In genomic region chr8:95576240-95576639, GRCm38 (mm10) we compare ENCODE assay signal across 30 mouse cellular contexts. TPM values are rescaled to one million over a fixed set of nuclear protein-coding genes. Genes with fewer than 3 reads are reported as not detected.
DNase-seq lines count a peak whose midpoint lies in the region; ATAC-seq and TF ChIP-seq lines count a peak whose summit lies in the region.
"Had no signal": no experiment of that assay in that cellular context is flagged by ENCODE, and none has a peak within 500 bp of the region (broad histone marks: within the 10 kb centered on the region; RNA-seq: fewer than 3 reads in every experiment).

Gene Prss54 (minus strand): TSS chr8:95576340.

- DNase-seq in heart, postnatal 4 days, result no peak
- DNase-seq in midbrain, embryonic 10.5 days (ENCODE audit: low spot score), result no peak
- no peak for DNase-seq in testis, postnatal 10 days (ENCODE audit: low spot score)
- peak; percentile 25 for DNase-seq in brain, adult 2 months (ENCODE audit: low read depth, low spot score)
- DNase-seq in MN1 (ENCODE audit: low spot score), result no peak
- DNase-seq: adrenal gland, adult 2 months; adrenal gland, adult 8-10 months; adrenal gland, postnatal 10 days; adrenal gland, postnatal 14 days; adrenal gland, postnatal 25 days; adrenal gland, postnatal 36 days; B cell, adult 2 months; cerebellum, adult 11 months; cerebellum, adult 11-12 months; cerebellum, adult 18-20 months; cerebellum, adult 2 months had no signal

- 79% methylated on average over 10 of the region's 10 CpGs for WGBS in heart, embryonic 13.5 days
- WGBS in midbrain, embryonic 10.5 days, result 89% methylated on average over 10 of the region's 10 CpGs
- 84% methylated on average over 10 of the region's 10 CpGs for whole genome bisulfite sequencing in midbrain, embryonic 16.5 days

- H3K9ac ChIP-seq in heart, embryonic 13.5 days, result no peak within 1 kb of the TSS
- H3K9ac ChIP-seq in midbrain, embryonic 16.5 days (ENCODE audit: low read depth, low read length), result no peak within 1 kb of the TSS

- no peak within 1 kb of the TSS for H3K4me2 ChIP-seq in heart, embryonic 13.5 days
- H3K4me2 ChIP-seq in midbrain, embryonic 16.5 days (ENCODE audit: low read length), result no peak within 1 kb of the TSS

- ATAC-seq in heart, embryonic 13.5 days (ENCODE audit: extremely low read depth, insufficient number of reproducible peaks, low FRiP score, low TSS enrichment), result no peak
- no peak for ATAC-seq in midbrain, embryonic 16.5 days
- ATAC-seq: activated CD4-positive, CD25-positive, alpha-beta regulatory T cell, adult 4 months; CD4-positive, CD25-positive, alpha-beta regulatory T cell, adult 4 months; Patski had no signal

- TF ChIP-seq POLR2A in testis, adult 2 months (IDR thresholded peaks at IDR 0.05; ENCODE audit: control insufficient read depth, low read depth, low read length), result no peak

- peaks cover 2% of the 10 kb centered on the region; the same call in 1 of the 2 replicates for H3K9me3 ChIP-seq in heart, embryonic 13.5 days
- H3K9me3 ChIP-seq in midbrain, embryonic 10.5 days (replicated peaks), result no peaks in the 10 kb centered on the region
- H3K9me3 ChIP-seq in midbrain, embryonic 16.5 days (replicated peaks; ENCODE audit: control insufficient read depth, low read length, poor library complexity, severe bottlenecking), result peaks cover 1% of the 10 kb centered on the region; the same call in 1 of the 2 replicates
- H3K9me3 ChIP-seq: G1E had no signal

- H3K27me3 ChIP-seq in heart, embryonic 13.5 days (replicated peaks), result no peaks in the 10 kb centered on the region
- H3K27me3 ChIP-seq in midbrain, embryonic 10.5 days (ENCODE audit: low read depth, poor library complexity, severe bottlenecking), result no peaks in the 10 kb centered on the region
- H3K27me3 ChIP-seq in midbrain, embryonic 16.5 days (ENCODE audit: control insufficient read depth, insufficient read depth, low read depth, low read length), result no peaks in the 10 kb centered on the region
- no peaks in the 10 kb centered on the region for H3K27me3 ChIP-seq in testis, adult 2 months (ENCODE audit: control insufficient read depth, insufficient read depth, low read length)

- no peak for TF ChIP-seq CTCF in testis, adult 2 months (IDR thresholded peaks at IDR 0.05; ENCODE audit: control insufficient read depth, insufficient read depth, insufficient replicate concordance, low read depth, low read length)

- H3K4me1 ChIP-seq in heart, embryonic 13.5 days, result peaks cover 5% of the 10 kb centered on the region; the same call in 1 of the 2 replicates
- no peaks in the 10 kb centered on the region for H3K4me1 ChIP-seq in midbrain, embryonic 10.5 days
- no peaks in the 10 kb centered on the region for H3K4me1 ChIP-seq in midbrain, embryonic 16.5 days (ENCODE audit: control insufficient read depth, insufficient read depth, low read length)
- no peaks in the 10 kb centered on the region for H3K4me1 ChIP-seq in testis, adult 2 months (ENCODE audit: control insufficient read depth, insufficient read depth, low read length)

- H3K4me3 ChIP-seq in heart, embryonic 13.5 days, result no peak within 1 kb of the TSS
- H3K4me3 ChIP-seq in midbrain, embryonic 10.5 days, result no peak within 1 kb of the TSS
- no peak within 1 kb of the TSS for H3K4me3 ChIP-seq in midbrain, embryonic 16.5 days (ENCODE audit: low read depth, low read length)
- peak within 1 kb of the TSS; percentile 84 for H3K4me3 ChIP-seq in testis, adult 2 months (ENCODE audit: control insufficient read depth, low read depth, low read length)

- H3K27ac ChIP-seq in heart, embryonic 13.5 days (replicated peaks), result 0 out of 2 replicates have a peak within 1 kb of the TSS, but pooled peaks have one; percentile 6
- 0 out of 2 replicates have a peak within 1 kb of the TSS, but pooled peaks have one; percentile 15 for H3K27ac ChIP-seq in midbrain, embryonic 10.5 days (replicated peaks)
- H3K27ac ChIP-seq in midbrain, embryonic 16.5 days (ENCODE audit: low read length), result no peak within 1 kb of the TSS
- H3K27ac ChIP-seq in testis, adult 2 months (ENCODE audit: control insufficient read depth, insufficient read depth, low read depth, low read length), result no peak within 1 kb of the TSS

- no peaks in the 10 kb centered on the region for H3K36me3 ChIP-seq in heart, embryonic 13.5 days
- H3K36me3 ChIP-seq in midbrain, embryonic 10.5 days, result no peaks in the 10 kb centered on the region
- H3K36me3 ChIP-seq in midbrain, embryonic 16.5 days (ENCODE audit: control insufficient read depth, insufficient read depth, low read length), result no peaks in the 10 kb centered on the region
- no peaks in the 10 kb centered on the region for H3K36me3 ChIP-seq in testis, adult 2 months (ENCODE audit: control insufficient read depth, insufficient read depth, low read length)
- H3K36me3 ChIP-seq: G1E had no signal

RNA-seq across cellular contexts. Expression of gene Prss54, which starts in this region (rescaled TPM):
- polyA plus RNA-seq in heart, embryonic 13.5 days (2015; fragmentation: Nextera tagmentation; extraction: Ambion mirVana), result not detected in 2 replicates
- not detected for total RNA-seq in heart, postnatal 4 days (2021)
- polyA plus RNA-seq in midbrain, embryonic 10.5 days (2016; fragmentation: Nextera tagmentation; extraction: Ambion mirVana), result not detected in 2 replicates
- polyA plus RNA-seq in midbrain, embryonic 16.5 days (2015; fragmentation: Nextera tagmentation; extraction: Ambion mirVana), result not detected in 2 replicates
- polyA plus RNA-seq in testis, adult 2 months (2012; rRNA removed), result 251 and 266 TPM in 2 replicates
- total RNA-seq: adrenal gland, adult 18-20 months; adrenal gland, adult 2 months; adrenal gland, adult 8-10 months; adrenal gland, postnatal 10 days; adrenal gland, postnatal 14 days; adrenal gland, postnatal 25 days; adrenal gland, postnatal 36 days; adrenal gland, postnatal 4 days; CH12.LX; ES-E14; MEL had no signal
- polyA plus RNA-seq: activated CD4-positive, CD25-positive, alpha-beta regulatory T cell, adult 4 months; adrenal gland, adult 2 months; brain, embryonic 14.5 days; C2C12; CD4-positive, CD25-positive, alpha-beta regulatory T cell, adult 4 months; cerebellum, adult 2 months; G1E; Patski had no signal

Comparison
In these comparisons a context has a peak if more than half of its experiments do, and no peak if none do; other contexts are left out.
1. RNA of gene Prss54 (polyA plus RNA-seq): 251 to 266 TPM in testis, adult 2 months; not detected in heart, embryonic 13.5 days, not detected in midbrain, embryonic 10.5 days and not detected in midbrain, embryonic 16.5 days; every median in the first group is over 100 times any median in the second.
2. H3K27ac ChIP-seq: peak in heart, embryonic 13.5 days (single experiment) and midbrain, embryonic 10.5 days (single experiment); none in midbrain, embryonic 16.5 days (single experiment) and testis, adult 2 months (single experiment).